Mouse (Mus musculus): ENCODE results near the gene Tmem198b.

The Tmem198b gene

DNA sequence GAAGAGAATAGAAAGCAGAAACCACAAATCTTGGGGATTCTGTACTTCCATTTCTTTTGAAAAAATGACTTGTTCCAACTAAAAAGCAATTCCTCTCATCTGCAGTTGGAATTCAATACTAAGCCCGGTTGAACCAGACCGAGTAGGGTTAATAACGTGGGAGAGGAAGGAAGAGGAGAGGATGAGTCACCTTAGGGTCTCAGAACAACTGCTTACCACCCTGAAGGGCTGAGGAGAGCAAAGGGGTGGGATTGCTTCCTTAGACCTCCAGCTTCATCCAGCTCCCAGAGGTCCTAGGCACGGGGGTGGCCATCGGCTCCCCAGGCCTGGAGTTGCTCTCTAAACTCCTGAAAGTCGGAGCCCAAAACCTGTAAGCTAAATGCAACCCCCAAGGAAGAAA is 809 bp downstream of the Tmem198b start:
- in situ Hi-C loops (cut with MboI; ENCODE audit: unreplicated experiment in 2 of 2) = loop anchor here (5.0 to 10.0 kb wide), 2 partner anchors 49 to 51 kb away; no protein-coding TSS in a partner anchor

DNA sequence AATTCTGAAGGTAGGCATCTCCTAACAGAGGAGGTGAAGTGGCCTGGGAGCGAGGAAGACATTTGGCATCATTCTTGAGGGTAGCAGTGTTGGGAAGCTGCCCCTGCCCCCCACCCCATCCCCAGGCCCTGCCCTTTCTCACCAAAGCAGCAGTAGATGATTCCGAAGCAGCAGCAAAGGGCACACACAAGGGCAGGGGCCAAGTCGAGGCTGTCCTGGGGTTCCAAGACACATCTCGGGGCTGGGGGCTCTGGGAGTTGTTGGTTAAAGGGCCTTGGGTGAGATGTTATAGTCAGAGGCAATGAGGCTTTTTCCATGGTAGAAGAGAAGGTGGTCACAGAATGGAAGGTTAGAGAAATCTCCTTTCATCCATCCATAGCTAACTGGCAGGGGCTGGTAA is 1.2 kb downstream of the Tmem198b start:
- in situ Hi-C loops (cut with MboI; ENCODE audit: unreplicated experiment in 2 of 2) = loop anchor here (5.0 to 10.0 kb wide), 2 partner anchors 48 to 51 kb away; no protein-coding TSS in a partner anchor

DNA sequence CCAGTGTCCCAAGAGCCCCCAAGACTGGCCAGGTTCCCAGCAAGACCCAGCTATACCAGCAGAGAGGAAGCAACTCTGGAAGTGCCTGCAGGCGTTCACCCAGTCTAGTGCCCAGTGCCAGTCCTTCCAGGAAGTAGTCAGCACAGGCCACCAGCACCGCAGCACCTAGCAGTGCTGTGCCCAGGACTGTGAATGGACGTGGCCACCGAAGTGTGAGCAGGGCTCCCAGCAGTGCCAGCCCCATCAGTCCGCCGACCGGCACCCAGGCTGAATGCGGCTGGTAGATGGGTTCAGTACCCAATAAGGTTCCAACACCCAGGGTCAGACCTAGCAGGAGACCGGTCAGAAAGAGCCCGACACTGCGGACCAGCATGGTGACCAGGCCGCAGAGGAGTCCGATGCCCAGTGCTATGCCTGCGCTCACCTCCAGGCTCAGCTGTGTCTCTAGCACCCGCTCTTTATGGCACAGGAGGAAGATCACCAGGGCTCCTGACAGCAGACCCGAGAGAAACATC is 2.1 kb downstream of the Tmem198b start:
- in situ Hi-C loops (cut with MboI; ENCODE audit: unreplicated experiment in 2 of 2) = loop anchor here (5.0 to 10.0 kb wide), 2 partner anchors 47 to 50 kb away; no protein-coding TSS in a partner anchor

DNA sequence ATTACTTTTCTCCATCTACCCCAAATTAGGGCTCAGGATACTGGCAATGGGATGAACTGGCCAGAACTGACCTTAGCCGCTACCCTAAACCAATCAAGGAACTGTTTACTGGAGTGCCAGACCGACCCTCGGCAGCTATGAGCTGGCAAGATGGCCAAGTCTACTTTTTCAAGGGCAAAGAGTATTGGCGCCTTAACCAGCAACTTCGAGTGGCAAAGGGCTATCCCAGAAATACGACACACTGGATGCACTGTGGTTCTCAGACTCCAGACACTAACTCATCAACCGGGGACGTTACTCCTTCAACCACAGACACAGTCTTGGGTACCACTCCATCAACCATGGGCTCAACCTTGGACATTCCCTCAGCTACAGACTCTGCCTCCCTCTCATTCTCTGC is 5.5 kb downstream of the Tmem198b start:
- in situ Hi-C loops (cut with MboI; ENCODE audit: unreplicated experiment in 2 of 2) = no loop called here

DNA sequence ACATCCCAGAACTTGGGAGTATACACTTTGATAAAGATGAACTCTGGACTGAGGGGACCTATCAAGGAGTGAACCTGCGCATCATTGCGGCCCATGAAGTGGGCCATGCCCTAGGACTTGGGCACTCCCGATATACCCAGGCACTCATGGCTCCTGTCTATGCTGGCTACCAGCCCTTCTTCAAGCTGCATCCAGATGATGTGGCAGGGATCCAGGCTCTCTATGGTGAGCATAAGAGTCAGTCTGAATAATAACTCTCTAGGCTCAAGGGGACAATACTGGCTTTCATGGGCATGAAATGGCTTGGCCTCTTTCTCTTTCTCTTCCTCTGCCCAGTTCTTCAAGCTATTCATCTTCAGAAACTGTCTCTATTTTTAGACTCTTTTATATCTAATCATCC is 8.6 kb downstream of the Tmem198b start:
- in situ Hi-C loops (cut with MboI; ENCODE audit: unreplicated experiment in 2 of 2) = no loop called here

DNA sequence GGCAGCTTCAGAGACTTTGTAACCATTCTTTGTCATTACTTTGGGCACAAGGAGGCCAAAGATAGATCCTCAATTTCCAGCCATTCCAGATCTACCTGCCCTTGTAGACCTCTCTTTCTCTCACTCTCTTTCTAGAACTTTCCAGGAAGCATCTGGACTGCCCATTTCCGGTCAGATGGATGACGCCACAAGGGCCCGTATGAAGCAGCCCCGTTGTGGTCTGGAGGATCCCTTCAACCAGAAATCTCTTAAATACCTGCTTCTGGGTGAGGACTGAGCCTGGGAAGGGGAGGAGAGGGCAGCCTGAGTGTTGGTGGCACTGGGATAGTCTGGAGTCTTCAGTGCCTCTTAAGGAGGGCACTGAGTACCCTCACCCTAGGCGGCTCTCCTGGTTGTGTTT is 9.8 kb downstream of the Tmem198b start:
- in situ Hi-C loops (cut with MboI; ENCODE audit: unreplicated experiment in 2 of 2) = no loop called here

DNA sequence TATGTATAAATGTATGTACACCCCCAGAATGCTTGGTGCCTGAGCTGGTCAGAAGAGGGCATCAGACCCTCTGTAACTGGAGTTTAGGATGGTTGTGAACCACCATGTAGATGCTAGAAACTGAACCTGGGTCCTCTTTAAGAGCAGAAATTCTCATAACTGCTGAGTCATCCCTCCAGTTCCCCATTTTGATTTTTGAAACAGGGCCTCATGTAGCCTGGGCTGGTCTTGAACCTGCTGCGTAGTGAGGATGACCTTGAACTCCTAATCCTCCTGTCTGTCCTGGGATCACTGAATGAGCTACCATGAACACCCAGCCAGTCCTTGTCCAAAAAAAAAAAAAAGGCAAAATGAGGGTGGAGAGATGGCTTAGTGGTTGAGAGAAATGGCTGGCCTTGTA is 10.9 kb downstream of the Tmem198b start:
- in situ Hi-C loops (cut with MboI; ENCODE audit: unreplicated experiment in 2 of 2) = no loop called here

DNA sequence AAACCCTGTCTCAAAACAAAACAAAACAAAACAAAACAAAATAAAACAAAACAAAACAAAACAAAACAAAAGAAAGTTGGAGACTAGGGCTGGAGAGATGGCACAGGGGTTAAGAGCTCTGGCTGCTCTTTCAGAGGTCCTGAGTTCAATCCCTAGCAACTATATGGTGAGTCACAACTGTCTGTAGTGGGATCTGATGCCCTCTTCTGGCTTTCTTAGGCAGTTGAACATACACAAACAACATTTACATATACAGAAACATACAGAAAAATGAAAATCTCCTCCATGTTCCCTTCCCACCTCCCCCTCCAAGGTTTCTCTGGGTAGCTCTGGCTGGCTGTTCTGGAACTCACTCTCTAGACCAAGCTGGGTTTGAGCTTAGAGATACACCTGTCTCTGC is 12.1 kb downstream of the Tmem198b start:
- in situ Hi-C loops (cut with MboI; ENCODE audit: unreplicated experiment in 2 of 2) = no loop called here

DNA sequence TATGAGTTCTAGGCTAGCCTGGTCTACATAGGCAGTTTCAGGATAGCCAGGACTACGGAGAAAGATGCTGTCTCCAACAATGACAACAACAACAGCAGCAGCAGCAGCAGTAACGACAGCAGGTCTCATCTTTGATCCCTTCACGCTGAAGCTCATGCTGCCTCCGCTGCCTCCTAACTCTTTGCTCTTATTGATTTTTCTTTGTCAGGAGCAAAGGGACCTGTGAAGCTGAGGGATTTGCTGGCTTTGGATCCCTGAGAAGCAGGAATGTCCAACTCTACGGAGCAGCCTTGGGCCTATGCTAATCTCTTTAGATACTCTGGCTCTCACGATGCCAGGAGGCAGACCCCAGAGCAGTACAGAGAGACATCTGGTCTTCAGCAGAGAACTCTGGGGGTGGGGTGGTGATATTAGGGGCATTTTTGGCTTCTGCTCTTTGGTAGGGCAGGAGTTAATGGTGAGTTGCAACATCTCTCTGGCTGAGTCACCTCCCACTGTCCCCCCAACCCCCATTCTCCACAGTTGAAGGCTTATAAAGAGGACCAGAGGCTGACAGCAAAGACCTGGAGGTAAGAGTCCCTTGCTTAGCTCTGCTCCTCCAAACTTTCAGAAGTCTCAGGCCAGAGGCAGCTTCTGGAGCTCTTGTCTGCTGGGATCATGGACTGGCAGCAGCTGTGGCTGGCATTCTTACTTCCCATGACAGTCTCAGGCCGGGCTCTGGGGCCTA is 13.6 kb downstream of the Tmem198b start, which contains the start of gene Mmp19:
Mmp19 (plus strand) TSS at position 513 of the 727 bp plus-strand sequence.
- in situ Hi-C loops (cut with MboI; ENCODE audit: unreplicated experiment in 2 of 2) = no loop called here

DNA sequence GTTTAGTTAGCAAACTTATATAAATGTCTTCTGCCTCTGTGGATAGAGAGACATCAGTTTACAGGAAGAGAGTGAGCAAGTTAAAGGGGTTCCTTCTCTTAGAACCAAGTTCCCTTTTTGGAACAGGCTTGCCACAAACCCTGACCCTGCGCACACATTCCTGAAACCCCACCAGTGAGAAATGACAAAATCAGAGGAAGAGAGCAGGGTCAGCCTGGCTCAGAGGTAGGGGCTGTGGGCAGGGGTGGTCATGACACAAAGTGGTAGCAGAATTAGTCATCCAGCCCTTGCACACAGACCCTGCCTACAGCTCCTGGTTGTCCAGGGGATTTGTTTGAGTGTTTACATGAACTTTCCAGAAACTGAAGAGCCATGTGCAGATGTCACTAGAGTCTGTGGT is 24.0 kb downstream of the Tmem198b start:
- in situ Hi-C loops (cut with MboI; ENCODE audit: unreplicated experiment in 2 of 2) = no loop called here

DNA sequence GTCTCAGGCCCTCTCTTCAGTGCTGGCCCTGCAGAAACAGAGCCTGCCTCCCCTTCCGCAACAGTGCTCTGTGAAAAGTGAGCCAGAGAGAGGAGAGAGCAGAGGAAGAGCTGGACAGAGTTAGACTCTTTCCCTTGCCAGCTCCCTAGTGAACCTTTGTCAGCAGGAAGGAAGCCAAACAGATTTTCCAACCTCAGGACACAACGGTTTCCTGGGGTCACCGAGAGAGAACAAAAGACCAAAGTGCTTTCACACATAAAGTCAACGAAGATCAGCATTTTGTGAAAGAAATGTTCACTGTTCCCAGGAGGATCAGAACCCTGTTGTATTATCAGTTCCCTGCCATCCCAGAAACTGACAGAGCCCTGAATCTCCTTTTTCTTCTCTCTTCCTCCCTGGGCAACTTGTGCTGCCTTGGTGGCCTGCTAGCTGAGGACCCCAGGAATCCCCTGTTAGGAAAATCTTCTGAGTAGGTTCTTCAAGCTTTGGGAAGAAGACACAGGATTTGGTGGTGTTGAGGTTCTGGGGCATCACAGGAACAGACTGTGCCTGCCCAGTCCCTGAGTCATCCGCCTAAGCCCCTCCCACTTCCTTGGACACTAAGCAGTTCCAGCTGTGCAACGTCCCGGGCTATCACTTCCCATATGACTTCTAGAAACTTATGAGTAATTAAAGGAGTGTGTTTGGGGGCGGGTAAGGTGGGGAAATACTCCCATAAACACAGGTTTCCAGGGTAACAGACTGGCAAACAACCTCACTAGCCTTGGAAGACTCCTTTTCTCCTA is 25.0 kb downstream of the Tmem198b start:
- in situ Hi-C loops (cut with MboI; ENCODE audit: unreplicated experiment in 2 of 2) = loop anchor here in 1 of 2 experiments (5.0 kb wide), 1 partner anchor 118 kb away; no protein-coding TSS in a partner anchor

DNA sequence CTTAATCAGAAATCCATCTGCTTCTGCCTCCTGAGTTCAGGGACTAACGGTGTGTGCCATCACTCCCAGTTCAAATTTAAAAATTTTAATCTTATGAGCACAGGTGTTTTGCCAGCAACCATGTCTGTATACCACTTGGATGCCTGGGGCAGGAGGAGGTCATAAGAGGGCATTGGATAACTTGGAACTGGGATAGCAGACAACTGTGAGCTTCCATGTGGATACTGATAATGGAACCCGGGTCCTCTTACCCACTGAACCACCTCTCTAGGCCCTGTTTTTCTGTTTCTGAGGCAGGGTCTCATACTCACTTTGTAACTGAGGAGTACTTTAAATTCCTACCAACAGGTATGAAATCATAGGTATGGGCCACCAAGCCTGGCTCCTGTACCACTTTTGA is 25.7 kb downstream of the Tmem198b start:
- in situ Hi-C loops (cut with MboI; ENCODE audit: unreplicated experiment in 2 of 2) = loop anchor here in 1 of 2 experiments (5.0 kb wide), 1 partner anchor 119 kb away; no protein-coding TSS in a partner anchor

DNA sequence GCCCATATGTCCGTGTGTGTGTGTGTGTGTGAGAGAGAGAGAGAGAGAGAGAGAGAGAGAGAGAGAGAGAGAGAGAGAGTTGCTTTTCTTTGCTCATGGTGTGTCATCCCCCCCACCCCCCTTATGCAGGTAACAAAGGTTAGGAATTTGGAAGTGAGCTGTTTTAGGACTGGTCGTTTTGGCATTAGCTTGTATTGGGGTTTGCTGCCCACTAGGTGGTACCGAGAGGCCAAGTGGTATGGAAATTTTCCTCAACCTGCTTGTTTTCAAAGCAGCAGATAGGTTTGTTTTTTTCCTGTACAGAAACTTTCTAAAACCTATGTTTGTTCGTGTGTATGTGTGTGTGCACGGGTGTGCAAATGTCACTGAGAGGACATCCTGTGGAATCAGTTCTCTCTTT is 30.5 kb downstream of the Tmem198b start:
- in situ Hi-C loops (cut with MboI; ENCODE audit: unreplicated experiment in 2 of 2) = no loop called here

DNA sequence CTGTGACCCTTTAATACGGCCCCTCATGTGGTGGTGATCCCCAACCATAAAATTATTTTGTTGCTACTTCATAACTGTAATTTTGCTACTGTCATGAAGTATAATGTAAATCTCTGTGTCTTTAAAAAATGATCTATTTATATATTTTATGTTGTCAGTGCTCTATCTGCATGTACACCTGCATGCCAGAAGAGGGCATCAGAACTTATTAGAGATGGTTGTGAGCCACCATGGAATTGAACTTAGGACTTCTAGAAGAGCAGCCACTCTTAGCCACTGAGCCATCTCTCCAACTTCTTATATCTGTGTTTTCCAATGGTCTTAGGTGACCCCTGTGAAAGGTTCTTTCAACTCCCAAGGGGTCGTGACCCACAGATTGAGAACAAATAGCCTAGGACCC is 31.3 kb downstream of the Tmem198b start:
- in situ Hi-C loops (cut with MboI; ENCODE audit: unreplicated experiment in 2 of 2) = no loop called here
